Mouse (Mus musculus): ENCODE measurements around the gene Papln. TPM values are rescaled to one million over a fixed set of nuclear protein-coding genes. Genes with fewer than 3 reads are reported as not detected.

Papln gene
- polyA plus RNA-seq, 1 experiment, result 0.67 TPM

- TF ChIP-seq CTCF (IDR thresholded peaks at IDR 0.05; ENCODE audit: low read depth, low read length), result peak; percentile 80
- no peak for TF ChIP-seq EP300 (IDR thresholded peaks at IDR 0.05; ENCODE audit: insufficient read depth, low read depth, low read length)
- Histone ChIP-seq H3K4me1 (ENCODE audit: control insufficient read depth, insufficient read depth, low read length) (no peaks in the 10 kb centered on the region), H3K9me3 (replicated peaks; ENCODE audit: control insufficient read depth, insufficient read depth, low read length, poor library complexity, severe bottlenecking) (no peaks in the 10 kb centered on the region), H3K27me3 (ENCODE audit: control insufficient read depth, insufficient read depth, low read length, poor library complexity, severe bottlenecking) (no peaks in the 10 kb centered on the region), H3K27ac (ENCODE audit: insufficient read depth, low read length) (no peak overlapping the region), H3K36me3 (ENCODE audit: control insufficient read depth, insufficient read depth, low read length, poor library complexity, severe bottlenecking) (no peaks in the 10 kb centered on the region), H3K9ac (ENCODE audit: low read depth, poor library complexity, severe bottlenecking) (peak overlapping the region; percentile 28; the same call in 1 of the 2 replicates), H3K4me3 (ENCODE audit: low read depth, low read length) (peak overlapping the region; percentile 17; the same call in 1 of the 2 replicates)
These were observed 7.2 kb downstream of the Papln start for GRCm38 (mm10) chr12:83770418-83771256.

GRCm38 (mm10) chr12:83775621-83776020 lies 12.2 kb downstream of the Papln start:
- Histone ChIP-seq H3K4me3 (ENCODE audit: low read depth, low read length) (no peak overlapping the region), H3K27me3 (ENCODE audit: control insufficient read depth, insufficient read depth, low read length, poor library complexity, severe bottlenecking) (no peaks in the 10 kb centered on the region), H3K27ac (ENCODE audit: insufficient read depth, low read length) (no peak overlapping the region), H3K4me1 (ENCODE audit: control insufficient read depth, insufficient read depth, low read length) (no peaks in the 10 kb centered on the region), H3K9me3 (replicated peaks; ENCODE audit: control insufficient read depth, insufficient read depth, low read length, poor library complexity, severe bottlenecking) (no peaks in the 10 kb centered on the region), H3K36me3 (ENCODE audit: control insufficient read depth, insufficient read depth, low read length, poor library complexity, severe bottlenecking) (no peaks in the 10 kb centered on the region), H3K9ac (ENCODE audit: low read depth, poor library complexity, severe bottlenecking) (no peak overlapping the region)
- TF ChIP-seq EP300 (IDR thresholded peaks at IDR 0.05; ENCODE audit: insufficient read depth, low read depth, low read length) (no peak), CTCF (IDR thresholded peaks at IDR 0.05; ENCODE audit: low read depth, low read length) (no peak), POLR2A (IDR thresholded peaks at IDR 0.05; ENCODE audit: insufficient read depth, low read length) (no peak)

DNA sequence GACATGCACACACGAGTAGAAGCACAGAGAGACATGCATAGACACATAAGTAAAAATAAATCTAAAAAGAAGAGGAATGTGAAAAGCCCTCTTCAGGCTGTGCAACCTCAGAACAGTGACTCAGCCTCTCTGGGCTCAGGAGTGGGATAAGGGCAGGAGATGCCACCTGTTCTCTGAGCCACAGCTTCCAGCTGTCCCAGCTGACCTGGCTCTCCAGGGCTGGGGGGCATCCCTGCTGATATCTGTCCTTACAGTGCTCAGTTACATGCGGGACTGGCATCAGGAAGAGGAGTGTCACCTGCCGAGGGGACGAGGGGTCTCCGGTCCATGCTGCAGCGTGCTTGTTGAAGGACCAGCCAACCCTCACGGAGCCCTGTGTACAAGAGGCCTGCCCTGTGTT lies 13.3 kb downstream of the Papln start:
- H3K27me3 ChIP-seq (ENCODE audit: control insufficient read depth, insufficient read depth, low read length, poor library complexity, severe bottlenecking), result no peaks in the 10 kb centered on the region
- no peak for TF ChIP-seq CTCF (IDR thresholded peaks at IDR 0.05; ENCODE audit: low read depth, low read length)
- no peak for TF ChIP-seq POLR2A (IDR thresholded peaks at IDR 0.05; ENCODE audit: insufficient read depth, low read length)
- TF ChIP-seq EP300 (IDR thresholded peaks at IDR 0.05; ENCODE audit: insufficient read depth, low read depth, low read length), result no peak
- no peaks in the 10 kb centered on the region for H3K4me1 ChIP-seq (ENCODE audit: control insufficient read depth, insufficient read depth, low read length)
- H3K27ac ChIP-seq (ENCODE audit: insufficient read depth, low read length), result no peak overlapping the region
- H3K9ac ChIP-seq (ENCODE audit: low read depth, poor library complexity, severe bottlenecking), result no peak overlapping the region
- no peaks in the 10 kb centered on the region for H3K36me3 ChIP-seq (ENCODE audit: control insufficient read depth, insufficient read depth, low read length, poor library complexity, severe bottlenecking)
- no peak overlapping the region for H3K4me3 ChIP-seq (ENCODE audit: low read depth, low read length)
- H3K9me3 ChIP-seq (replicated peaks; ENCODE audit: control insufficient read depth, insufficient read depth, low read length, poor library complexity, severe bottlenecking), result no peaks in the 10 kb centered on the region

DNA sequence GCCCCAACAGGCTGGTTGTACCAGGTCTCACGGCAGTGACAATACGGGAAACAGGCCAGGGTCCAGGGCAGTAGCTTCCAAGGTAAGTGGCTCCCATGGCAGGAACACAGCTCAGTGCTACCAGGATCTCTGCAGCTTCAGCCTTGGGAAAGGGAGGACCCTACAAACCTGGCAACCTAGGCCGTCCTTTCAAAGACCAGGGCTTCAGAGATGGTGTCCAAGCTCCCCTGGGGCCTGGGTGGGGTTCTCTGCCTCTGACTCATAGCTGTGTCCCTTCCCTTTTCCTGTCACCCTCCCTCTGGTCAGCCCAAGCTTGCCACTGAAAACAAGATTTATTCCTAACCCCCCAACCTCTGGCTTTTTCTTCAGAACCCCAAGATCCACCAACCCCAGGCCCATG lies 16.7 kb downstream of the Papln start:
- Histone ChIP-seq H3K4me3 (ENCODE audit: low read depth, low read length) (no peak overlapping the region), H3K27me3 (ENCODE audit: control insufficient read depth, insufficient read depth, low read length, poor library complexity, severe bottlenecking) (no peaks in the 10 kb centered on the region), H3K9me3 (replicated peaks; ENCODE audit: control insufficient read depth, insufficient read depth, low read length, poor library complexity, severe bottlenecking) (no peaks in the 10 kb centered on the region), H3K36me3 (ENCODE audit: control insufficient read depth, insufficient read depth, low read length, poor library complexity, severe bottlenecking) (no peaks in the 10 kb centered on the region), H3K9ac (ENCODE audit: low read depth, poor library complexity, severe bottlenecking) (no peak overlapping the region), H3K4me1 (ENCODE audit: control insufficient read depth, insufficient read depth, low read length) (no peaks in the 10 kb centered on the region), H3K27ac (ENCODE audit: insufficient read depth, low read length) (no peak overlapping the region)
- TF ChIP-seq CTCF (IDR thresholded peaks at IDR 0.05; ENCODE audit: low read depth, low read length) (no peak), EP300 (IDR thresholded peaks at IDR 0.05; ENCODE audit: insufficient read depth, low read depth, low read length) (no peak), POLR2A (IDR thresholded peaks at IDR 0.05; ENCODE audit: insufficient read depth, low read length) (no peak)

- Histone ChIP-seq H3K4me3 (ENCODE audit: low read depth, low read length) (no peak overlapping the region), H3K27me3 (ENCODE audit: control insufficient read depth, insufficient read depth, low read length, poor library complexity, severe bottlenecking) (no peaks in the 10 kb centered on the region), H3K36me3 (ENCODE audit: control insufficient read depth, insufficient read depth, low read length, poor library complexity, severe bottlenecking) (no peaks in the 10 kb centered on the region), H3K27ac (ENCODE audit: insufficient read depth, low read length) (no peak overlapping the region), H3K9me3 (replicated peaks; ENCODE audit: control insufficient read depth, insufficient read depth, low read length, poor library complexity, severe bottlenecking) (no peaks in the 10 kb centered on the region), H3K9ac (ENCODE audit: low read depth, poor library complexity, severe bottlenecking) (no peak overlapping the region), H3K4me1 (ENCODE audit: control insufficient read depth, insufficient read depth, low read length) (no peaks in the 10 kb centered on the region)
- TF ChIP-seq EP300 (IDR thresholded peaks at IDR 0.05; ENCODE audit: insufficient read depth, low read depth, low read length) (no peak), CTCF (IDR thresholded peaks at IDR 0.05; ENCODE audit: low read depth, low read length) (no peak), POLR2A (IDR thresholded peaks at IDR 0.05; ENCODE audit: insufficient read depth, low read length) (no peak)
These were observed 17.8 kb downstream of the Papln start for GRCm38 (mm10) chr12:83781204-83781603.

- H3K9me3 ChIP-seq (replicated peaks; ENCODE audit: control insufficient read depth, insufficient read depth, low read length, poor library complexity, severe bottlenecking), result no peaks in the 10 kb centered on the region
- no peaks in the 10 kb centered on the region for H3K4me1 ChIP-seq (ENCODE audit: control insufficient read depth, insufficient read depth, low read length)
- no peak overlapping the region for H3K27ac ChIP-seq (ENCODE audit: insufficient read depth, low read length)
- TF ChIP-seq CTCF (IDR thresholded peaks at IDR 0.05; ENCODE audit: low read depth, low read length), result no peak
- TF ChIP-seq POLR2A (IDR thresholded peaks at IDR 0.05; ENCODE audit: insufficient read depth, low read length), result no peak
- no peak for TF ChIP-seq EP300 (IDR thresholded peaks at IDR 0.05; ENCODE audit: insufficient read depth, low read depth, low read length)
- no peak overlapping the region for H3K9ac ChIP-seq (ENCODE audit: low read depth, poor library complexity, severe bottlenecking)
- H3K36me3 ChIP-seq (ENCODE audit: control insufficient read depth, insufficient read depth, low read length, poor library complexity, severe bottlenecking), result no peaks in the 10 kb centered on the region
- peak overlapping the region; percentile 57 for H3K4me3 ChIP-seq (ENCODE audit: low read depth, low read length)
- H3K27me3 ChIP-seq (ENCODE audit: control insufficient read depth, insufficient read depth, low read length, poor library complexity, severe bottlenecking), result no peaks in the 10 kb centered on the region
These were observed 18.3 kb downstream of the Papln start for GRCm38 (mm10) chr12:83781640-83782278.

Data from ES-Bruce4 (cell line).